Comparison of ENCODE assay signal across 8 mouse cellular contexts in the genomic region with DNA sequence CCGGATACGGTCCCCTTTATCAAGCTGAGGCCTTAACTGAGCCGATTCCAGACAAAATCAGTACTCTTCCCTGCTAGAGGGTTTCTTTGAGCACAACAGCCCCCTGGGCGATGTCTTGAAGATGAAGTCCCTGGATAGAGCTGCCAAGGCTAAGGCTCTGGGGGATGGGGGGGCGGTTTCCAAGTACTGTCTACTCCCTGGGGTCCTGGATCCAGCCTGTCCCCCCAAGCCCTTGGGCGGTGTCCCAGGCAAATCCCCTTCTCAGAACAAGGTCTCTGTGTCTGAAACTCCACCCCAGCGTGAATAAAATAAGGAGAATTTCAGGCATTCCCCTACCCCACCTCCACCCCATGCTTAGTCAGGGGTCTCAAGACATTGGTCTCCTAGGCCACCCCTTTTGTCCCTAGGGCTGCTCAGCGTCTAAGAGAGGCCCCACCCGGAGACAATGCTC. TPM values are rescaled to one million over a fixed set of nuclear protein-coding genes. Genes with fewer than 3 reads are reported as not detected.
DNase-seq lines count a peak whose midpoint lies in the region; ATAC-seq and TF ChIP-seq lines count a peak whose summit lies in the region.

No protein-coding gene starts in this region.

- no peaks in the 10 kb centered on the region for H3K9me3 ChIP-seq in embryonic facial prominence, embryonic 12.5 days
- H3K9me3 ChIP-seq in hindbrain, postnatal 0 days (ENCODE audit: low read length) = no peaks in the 10 kb centered on the region
- H3K9me3 ChIP-seq in midbrain, postnatal 0 days (ENCODE audit: low read length) = no peaks in the 10 kb centered on the region

- peaks cover 18% of the 10 kb centered on the region for H3K36me3 ChIP-seq in embryonic facial prominence, embryonic 12.5 days
- H3K36me3 ChIP-seq in hindbrain, postnatal 0 days (ENCODE audit: insufficient read depth, low read length) = peaks cover 19% of the 10 kb centered on the region; the same call in 1 of the 2 replicates
- H3K36me3 ChIP-seq in midbrain, postnatal 0 days (ENCODE audit: insufficient read depth, low read length) = peaks cover 22% of the 10 kb centered on the region

- no peak for TF ChIP-seq POLR2A in lung, adult 2 months (IDR thresholded peaks at IDR 0.05; ENCODE audit: borderline replicate concordance, extremely low read depth, low read depth, low read length)

- intact Hi-C loops in left cerebral cortex, postnatal 14 days (cut with DNase I) = loop anchor here (2.0 kb wide), 1 partner anchor 26 kb away; a partner anchor contains a TSS

- no peaks in the 10 kb centered on the region for H3K27me3 ChIP-seq in embryonic facial prominence, embryonic 12.5 days
- H3K27me3 ChIP-seq in hindbrain, postnatal 0 days (ENCODE audit: insufficient read depth, low read length) = no peaks in the 10 kb centered on the region
- no peaks in the 10 kb centered on the region for H3K27me3 ChIP-seq in midbrain, postnatal 0 days (ENCODE audit: insufficient read depth, low read length)

- WGBS in lung, adult 2 months = 14% methylated on average over 9 of the region's 9 CpGs
- under 1% methylated on average over 9 of the region's 9 CpGs for WGBS in embryonic facial prominence, embryonic 12.5 days
- 2% methylated on average over 9 of the region's 9 CpGs for WGBS in hindbrain, postnatal 0 days
- WGBS in midbrain, postnatal 0 days = 2% methylated on average over 9 of the region's 9 CpGs

- DNase-seq in lung, adult 2 months = no peak
- no peak for DNase-seq in lung, postnatal 25 days (ENCODE audit: low spot score)
- DNase-seq in R1 (ENCODE audit: low read depth, low spot score) = peak; percentile 60
- DNase-seq in hindbrain, postnatal 0 days (ENCODE audit: low spot score) = peak; percentile 68
- peak; percentile 52 for DNase-seq in midbrain, postnatal 0 days (ENCODE audit: low spot score)
- no peak for DNase-seq in c-Kit-positive CD71-positive TER-119-positive erythroid progenitor cells, embryonic 14.5 days (ENCODE audit: low spot score)
- DNase-seq in left cerebral cortex, postnatal 14 days (ENCODE audit: low spot score in 2 of 2) = no peak

- no peak for TF ChIP-seq CTCF in lung, adult 2 months (IDR thresholded peaks at IDR 0.05; ENCODE audit: insufficient read depth, low read length)
- TF ChIP-seq CTCF in hindbrain, postnatal 0 days (IDR thresholded peaks at IDR 0.05; ENCODE audit: low read depth) = no peak
- no peak for TF ChIP-seq CTCF in midbrain, postnatal 0 days (IDR thresholded peaks at IDR 0.05)

- peak overlapping the region; percentile 87 for H3K27ac ChIP-seq in embryonic facial prominence, embryonic 12.5 days
- H3K27ac ChIP-seq in hindbrain, postnatal 0 days = peak overlapping the region; percentile 97
- peak overlapping the region; percentile 86 for H3K27ac ChIP-seq in midbrain, postnatal 0 days (ENCODE audit: low read depth, low read length)

- H3K9ac ChIP-seq in embryonic facial prominence, embryonic 12.5 days = peak overlapping the region; percentile 91
- H3K9ac ChIP-seq in hindbrain, postnatal 0 days (replicated peaks; ENCODE audit: low read length) = peak overlapping the region; percentile 98
- H3K9ac ChIP-seq in midbrain, postnatal 0 days (replicated peaks; ENCODE audit: low read length, poor library complexity, severe bottlenecking) = peak overlapping the region; percentile 98

- H3K4me2 ChIP-seq in embryonic facial prominence, embryonic 12.5 days (replicated peaks) = peak overlapping the region; percentile 77
- peak overlapping the region; percentile 90 for H3K4me2 ChIP-seq in hindbrain, postnatal 0 days (ENCODE audit: low read depth, low read length)
- H3K4me2 ChIP-seq in midbrain, postnatal 0 days (ENCODE audit: low read depth, low read length, poor library complexity, severe bottlenecking) = peak overlapping the region; percentile 82

- no peaks in the 10 kb centered on the region for H3K4me1 ChIP-seq in lung, adult 2 months (ENCODE audit: control insufficient read depth, insufficient read depth, low read length)
- peaks cover 27% of the 10 kb centered on the region for H3K4me1 ChIP-seq in embryonic facial prominence, embryonic 12.5 days
- H3K4me1 ChIP-seq in hindbrain, postnatal 0 days (ENCODE audit: insufficient read depth, low read length) = peaks cover 11% of the 10 kb centered on the region; the same call in 1 of the 2 replicates
- H3K4me1 ChIP-seq in midbrain, postnatal 0 days (ENCODE audit: insufficient read depth, low read length) = peaks cover 8% of the 10 kb centered on the region; the same call in 1 of the 2 replicates

- ATAC-seq in embryonic facial prominence, embryonic 12.5 days (ENCODE audit: insufficient number of reproducible peaks, insufficient read depth, low FRiP score, low TSS enrichment) = no peak; the same call in 1 of the 2 replicates
- ATAC-seq in hindbrain, postnatal 0 days = peak; percentile 1; the same call in 1 of the 2 replicates
- 0 out of 2 replicates have a peak, but pooled peaks have one; percentile 2 for ATAC-seq in midbrain, postnatal 0 days (ENCODE audit: low FRiP score)

- peak overlapping the region; percentile 51 for H3K4me3 ChIP-seq in lung, adult 2 months (replicated peaks; ENCODE audit: extremely low read depth, low read depth, low read length)
- peak overlapping the region; percentile 85 for H3K4me3 ChIP-seq in embryonic facial prominence, embryonic 12.5 days
- H3K4me3 ChIP-seq in hindbrain, postnatal 0 days (ENCODE audit: low read length) = peak overlapping the region; percentile 95
- peak overlapping the region; percentile 89 for H3K4me3 ChIP-seq in midbrain, postnatal 0 days (ENCODE audit: low read depth, low read length)

RNA-seq across cellular contexts. Expression of a gene that starts 1.1 kb away (rescaled TPM):
- 33.0 and 36.4 TPM in 2 replicates for polyA plus RNA-seq in lung, adult 2 months (2012; rRNA removed)
- 36.5 and 39.7 TPM in 2 replicates for polyA plus RNA-seq in embryonic facial prominence, embryonic 12.5 days (2016; fragmentation: Nextera tagmentation; extraction: Ambion mirVana)
- 140 and 161 TPM in 2 replicates for total RNA-seq in hindbrain, postnatal 0 days (2014; rRNA removed)
- 55.9 and 59.5 TPM in 2 replicates for polyA plus RNA-seq in hindbrain, postnatal 0 days (2015; fragmentation: Nextera tagmentation; extraction: Ambion mirVana)
- total RNA-seq in midbrain, postnatal 0 days (2014; rRNA removed) = 111 and 147 TPM in 2 replicates
- polyA plus RNA-seq in midbrain, postnatal 0 days (2015; fragmentation: Nextera tagmentation; extraction: Ambion mirVana) = 59.8 and 60.9 TPM in 2 replicates
- 100 to 1,000 TPM; 134 to 139 TPM for total RNA-seq in left cerebral cortex, postnatal 14 days (2021)

RNA-seq across cellular contexts. Expression of a gene that starts 26.5 kb away (rescaled TPM):
- polyA plus RNA-seq in lung, adult 2 months (2012; rRNA removed) = 68.6 and 76.8 TPM in 2 replicates
- 16.1 and 19.6 TPM in 2 replicates for polyA plus RNA-seq in embryonic facial prominence, embryonic 12.5 days (2016; fragmentation: Nextera tagmentation; extraction: Ambion mirVana)
- 26.5 and 27.6 TPM in 2 replicates for total RNA-seq in hindbrain, postnatal 0 days (2014; rRNA removed)
- 16.7 and 20.4 TPM in 2 replicates for polyA plus RNA-seq in hindbrain, postnatal 0 days (2015; fragmentation: Nextera tagmentation; extraction: Ambion mirVana)
- 24.8 and 26.0 TPM in 2 replicates for total RNA-seq in midbrain, postnatal 0 days (2014; rRNA removed)
- polyA plus RNA-seq in midbrain, postnatal 0 days (2015; fragmentation: Nextera tagmentation; extraction: Ambion mirVana) = 15.1 and 16.7 TPM in 2 replicates
- 10 to 100 TPM; 31.2 to 34.8 TPM for total RNA-seq in left cerebral cortex, postnatal 14 days (2021)

RNA-seq across cellular contexts. Expression of a gene that starts 30.8 kb away (rescaled TPM):
- polyA plus RNA-seq in lung, adult 2 months (2012; rRNA removed) = 8.6 and 11.2 TPM in 2 replicates
- polyA plus RNA-seq in embryonic facial prominence, embryonic 12.5 days (2016; fragmentation: Nextera tagmentation; extraction: Ambion mirVana) = 9.2 and 11.0 TPM in 2 replicates
- 14.3 and 18.8 TPM in 2 replicates for total RNA-seq in hindbrain, postnatal 0 days (2014; rRNA removed)
- 3.3 and 4.0 TPM in 2 replicates for polyA plus RNA-seq in hindbrain, postnatal 0 days (2015; fragmentation: Nextera tagmentation; extraction: Ambion mirVana)
- total RNA-seq in midbrain, postnatal 0 days (2014; rRNA removed) = 15.3 and 17.3 TPM in 2 replicates
- polyA plus RNA-seq in midbrain, postnatal 0 days (2015; fragmentation: Nextera tagmentation; extraction: Ambion mirVana) = 4.7 and 5.4 TPM in 2 replicates
- total RNA-seq in left cerebral cortex, postnatal 14 days (2021) = 1 to 10 TPM; 7.3 to 8.0 TPM

Comparison
In these comparisons a context has a peak if more than half of its experiments do, and no peak if none do; other contexts are left out.
1. DNase-seq: peak in R1 (single experiment), hindbrain, postnatal 0 days (single experiment) and midbrain, postnatal 0 days (single experiment); none in lung, adult 2 months (single experiment), lung, postnatal 25 days (single experiment), c-Kit-positive CD71-positive TER-119-positive erythroid progenitor cells, embryonic 14.5 days (single experiment) and left cerebral cortex, postnatal 14 days (0 of 2).
2. Peak in every context shown above with its lines, with median percentiles within 50 percentile points of each other: H3K4me3 ChIP-seq, H3K27ac ChIP-seq, H3K4me2 ChIP-seq and H3K9ac ChIP-seq.